Mouse (Mus musculus): ENCODE results near the gene Arpc4. TPM values are rescaled to one million over a fixed set of nuclear protein-coding genes. Genes with fewer than 3 reads are reported as not detected.
A peak's percentile ranks its signal among the peaks of the same experiment; 100 is the strongest.

The Arpc4 gene
- polyA plus RNA-seq, 1 experiment from 2014 or later, result 211 TPM

GRCm38 (mm10) chr6:113364518-113365135 lies 13.3 kb upstream of the Arpc4 start:
- no peak for TF ChIP-seq CTCF (IDR thresholded peaks at IDR 0.05; ENCODE audit: low read depth)
- 65% methylated on average over 8 of the region's 8 CpGs for WGBS

DNA sequence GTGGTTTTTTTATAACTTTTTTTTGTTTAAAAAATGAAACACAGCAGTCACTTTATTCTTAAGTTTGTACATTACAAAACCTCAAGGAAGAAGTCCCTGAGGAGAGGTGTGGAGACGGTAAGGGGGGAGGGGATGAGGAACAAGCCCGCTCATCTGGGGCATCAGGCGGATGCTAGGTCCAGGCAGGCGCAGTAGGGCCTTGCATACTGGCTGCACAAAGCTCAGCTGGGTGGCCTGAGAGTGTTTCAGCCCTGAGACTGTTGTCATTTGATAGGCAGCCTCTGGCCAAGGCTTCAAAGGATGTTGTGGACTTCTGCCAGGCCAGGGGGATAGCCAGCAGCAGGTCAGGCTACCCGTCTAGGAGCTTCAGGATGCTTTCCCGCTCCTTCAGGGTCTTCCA lies 11.3 kb upstream of the Arpc4 start:
- Histone ChIP-seq H3K27ac (ENCODE audit: low read depth) (no peak overlapping the region), H3K9ac (no peak overlapping the region), H3K4me3 (ENCODE audit: low read depth, low read length) (no peak overlapping the region), H3K4me2 (no peak overlapping the region), H3K36me3 (ENCODE audit: insufficient read depth) (peaks cover 47% of the 10 kb centered on the region), H3K27me3 (ENCODE audit: insufficient read depth, low read length) (no peaks in the 10 kb centered on the region), H3K4me1 (ENCODE audit: insufficient read depth) (no peaks in the 10 kb centered on the region), H3K9me3 (ENCODE audit: low read depth, low read length) (no peaks in the 10 kb centered on the region)
- WGBS, result 88% methylated on average over 6 of the region's 6 CpGs
- DNase-seq, result no peak
- no peak for TF ChIP-seq CTCF (IDR thresholded peaks at IDR 0.05; ENCODE audit: low read depth)
- no peak for ATAC-seq (ENCODE audit: insufficient read depth)

More at GRCm38 (mm10) chr6:113364518-113365135, 13.3 kb upstream of the Arpc4 start:
- no peak overlapping the region for H3K9ac ChIP-seq
- H3K4me3 ChIP-seq (ENCODE audit: low read depth, low read length), result no peak overlapping the region
- H3K9me3 ChIP-seq (ENCODE audit: low read depth, low read length), result no peaks in the 10 kb centered on the region
- ATAC-seq (ENCODE audit: insufficient read depth), result no peak
- no peak for DNase-seq
- H3K36me3 ChIP-seq (ENCODE audit: insufficient read depth), result peaks cover 27% of the 10 kb centered on the region
- H3K27me3 ChIP-seq (ENCODE audit: insufficient read depth, low read length), result no peaks in the 10 kb centered on the region
- H3K4me1 ChIP-seq (ENCODE audit: insufficient read depth), result no peaks in the 10 kb centered on the region
- no peak overlapping the region for H3K27ac ChIP-seq (ENCODE audit: low read depth)
- no peak overlapping the region for H3K4me2 ChIP-seq

DNA sequence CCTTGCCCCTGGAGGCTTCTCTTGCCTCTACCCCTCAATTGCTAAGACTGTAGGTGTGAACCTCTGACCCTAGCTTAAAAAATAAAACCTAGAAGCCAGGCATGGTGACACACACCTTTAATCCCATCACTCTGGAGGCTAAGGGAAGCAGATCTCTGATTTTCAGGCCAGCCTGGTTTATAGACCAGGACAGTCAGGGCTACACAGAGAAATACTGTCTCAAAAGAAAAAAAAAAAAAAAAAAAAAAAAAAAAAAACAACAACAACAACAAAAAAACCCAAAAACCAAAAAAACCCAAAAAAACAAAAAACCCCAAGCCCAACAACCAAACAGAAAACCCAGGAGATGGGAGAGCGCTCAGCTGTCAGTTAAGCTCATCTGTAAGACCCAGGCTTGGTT lies 10.3 kb upstream of the Arpc4 start:
- DNase-seq, result no peak
- no peaks in the 10 kb centered on the region for H3K4me1 ChIP-seq (ENCODE audit: insufficient read depth)
- no peak overlapping the region for H3K4me2 ChIP-seq
- H3K27me3 ChIP-seq (ENCODE audit: insufficient read depth, low read length), result no peaks in the 10 kb centered on the region
- peaks cover 57% of the 10 kb centered on the region for H3K36me3 ChIP-seq (ENCODE audit: insufficient read depth)
- no peaks in the 10 kb centered on the region for H3K9me3 ChIP-seq (ENCODE audit: low read depth, low read length)
- ATAC-seq (ENCODE audit: insufficient read depth), result no peak
- no peak overlapping the region for H3K27ac ChIP-seq (ENCODE audit: low read depth)
- TF ChIP-seq CTCF (IDR thresholded peaks at IDR 0.05; ENCODE audit: low read depth), result no peak
- H3K9ac ChIP-seq, result no peak overlapping the region
- H3K4me3 ChIP-seq (ENCODE audit: low read depth, low read length), result no peak overlapping the region
- 92% methylated on average over 1 of the region's 1 CpGs for WGBS

GRCm38 (mm10) chr6:113368124-113368523 lies 9.8 kb upstream of the Arpc4 start:
- no peak overlapping the region for H3K4me3 ChIP-seq (ENCODE audit: low read depth, low read length)
- no peak overlapping the region for H3K9ac ChIP-seq
- ATAC-seq (ENCODE audit: insufficient read depth), result no peak
- H3K27me3 ChIP-seq (ENCODE audit: insufficient read depth, low read length), result no peaks in the 10 kb centered on the region
- no peak overlapping the region for H3K4me2 ChIP-seq
- 87% methylated on average over 7 of the region's 7 CpGs for WGBS
- H3K4me1 ChIP-seq (ENCODE audit: insufficient read depth), result no peaks in the 10 kb centered on the region
- DNase-seq, result no peak
- H3K27ac ChIP-seq (ENCODE audit: low read depth), result no peak overlapping the region
- H3K36me3 ChIP-seq (ENCODE audit: insufficient read depth), result peaks cover 61% of the 10 kb centered on the region
- no peak for TF ChIP-seq CTCF (IDR thresholded peaks at IDR 0.05; ENCODE audit: low read depth)
- no peaks in the 10 kb centered on the region for H3K9me3 ChIP-seq (ENCODE audit: low read depth, low read length)

- Histone ChIP-seq H3K4me3 (ENCODE audit: low read depth, low read length) (no peak overlapping the region), H3K27me3 (ENCODE audit: insufficient read depth, low read length) (no peaks in the 10 kb centered on the region), H3K4me1 (ENCODE audit: insufficient read depth) (no peaks in the 10 kb centered on the region), H3K9me3 (ENCODE audit: low read depth, low read length) (no peaks in the 10 kb centered on the region), H3K36me3 (ENCODE audit: insufficient read depth) (peaks cover 66% of the 10 kb centered on the region), H3K4me2 (no peak overlapping the region), H3K27ac (ENCODE audit: low read depth) (no peak overlapping the region), H3K9ac (no peak overlapping the region)
- TF ChIP-seq CTCF (IDR thresholded peaks at IDR 0.05; ENCODE audit: low read depth), result no peak
- DNase-seq (no peak), ATAC-seq (ENCODE audit: insufficient read depth) (no peak)
- 76% methylated on average over 5 of the region's 5 CpGs for WGBS
Measured at GRCm38 (mm10) chr6:113368577-113368976, 9.3 kb upstream of the Arpc4 start.

GRCm38 (mm10) chr6:113370194-113370929 lies 7.6 kb upstream of the Arpc4 start:
- Histone ChIP-seq H3K9me3 (ENCODE audit: low read depth, low read length) (no peaks in the 10 kb centered on the region), H3K4me1 (ENCODE audit: insufficient read depth) (no peaks in the 10 kb centered on the region), H3K9ac (no peak overlapping the region), H3K27ac (ENCODE audit: low read depth) (no peak overlapping the region), H3K27me3 (ENCODE audit: insufficient read depth, low read length) (no peaks in the 10 kb centered on the region), H3K4me3 (ENCODE audit: low read depth, low read length) (no peak overlapping the region), H3K4me2 (no peak overlapping the region), H3K36me3 (ENCODE audit: insufficient read depth) (peaks cover 84% of the 10 kb centered on the region)
- WGBS, result 84% methylated on average over 20 of the region's 20 CpGs
- DNase-seq, result peak; percentile 12
- TF ChIP-seq CTCF (IDR thresholded peaks at IDR 0.05; ENCODE audit: low read depth), result no peak
- no peak for ATAC-seq (ENCODE audit: insufficient read depth)

DNA sequence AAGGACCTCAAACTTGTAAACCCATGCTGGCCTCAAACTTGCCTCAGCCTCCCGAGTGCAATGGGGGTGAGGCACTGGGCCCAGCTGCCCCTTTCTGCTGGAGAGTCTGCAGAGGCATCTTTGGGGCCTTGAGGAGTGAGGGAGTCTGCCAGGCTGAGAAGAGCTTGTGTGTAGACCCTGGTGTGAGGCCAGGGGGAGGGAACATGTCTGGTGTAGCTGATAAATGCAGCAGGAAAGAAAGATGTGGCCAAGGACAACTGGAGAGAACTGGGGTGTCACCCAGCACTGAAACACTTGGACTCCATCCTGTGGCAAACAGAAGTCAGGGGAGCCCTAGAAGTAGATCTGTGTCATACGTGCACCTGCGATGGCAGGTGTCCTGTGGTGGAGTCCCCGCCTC lies 4.4 kb upstream of the Arpc4 start:
- WGBS, result 88% methylated on average over 4 of the region's 4 CpGs

More for the DNA sequence above, 4.4 kb upstream of the Arpc4 start:
- TF ChIP-seq CTCF (IDR thresholded peaks at IDR 0.05; ENCODE audit: low read depth), result no peak
- no peak overlapping the region for H3K27ac ChIP-seq (ENCODE audit: low read depth)
- H3K36me3 ChIP-seq (ENCODE audit: insufficient read depth), result peaks cover 75% of the 10 kb centered on the region
- H3K27me3 ChIP-seq (ENCODE audit: insufficient read depth, low read length), result no peaks in the 10 kb centered on the region
- no peak overlapping the region for H3K4me2 ChIP-seq
- no peaks in the 10 kb centered on the region for H3K9me3 ChIP-seq (ENCODE audit: low read depth, low read length)
- ATAC-seq (ENCODE audit: insufficient read depth), result no peak
- no peak for DNase-seq
- no peak overlapping the region for H3K9ac ChIP-seq
- H3K4me1 ChIP-seq (ENCODE audit: insufficient read depth), result peaks cover 5% of the 10 kb centered on the region; the same call in 1 of the 2 replicates
- H3K4me3 ChIP-seq (ENCODE audit: low read depth, low read length), result no peak overlapping the region
